Mouse (Mus musculus): ENCODE measurements around the gene Tbl3. TPM values are rescaled to one million over a fixed set of nuclear protein-coding genes. Genes with fewer than 3 reads are reported as not detected.
"Not testable (repeated sequence)": the region's sequence is repeated elsewhere in the genome, so short reads cannot be mapped to it uniquely, and the experiment has no call there.

The Tbl3 gene
- polyA plus RNA-seq, 1 experiment: 53.0 TPM

GRCm38 (mm10) chr17:24729067-24729466 lies 21.6 kb upstream of the Tbl3 start:
- H3K4me1 ChIP-seq (ENCODE audit: control insufficient read depth, insufficient read depth, low read length): no peaks in the 10 kb centered on the region
- TF ChIP-seq CTCF (IDR thresholded peaks at IDR 0.05; ENCODE audit: extremely low read depth, insufficient read depth, low read length) (no peak), POLR2A (IDR thresholded peaks at IDR 0.05; ENCODE audit: extremely low read depth, insufficient read depth, low read length) (no peak)
- no peak overlapping the region for H3K27ac ChIP-seq (ENCODE audit: insufficient read depth, low read length)
- no peak overlapping the region for H3K4me3 ChIP-seq (ENCODE audit: insufficient read depth, low read length)

- TF ChIP-seq CTCF (IDR thresholded peaks at IDR 0.05; ENCODE audit: extremely low read depth, insufficient read depth, low read length) (no peak), POLR2A (IDR thresholded peaks at IDR 0.05; ENCODE audit: extremely low read depth, insufficient read depth, low read length) (no peak)
- peaks cover 2% of the 10 kb centered on the region; the same call in 1 of the 2 replicates for H3K4me1 ChIP-seq (ENCODE audit: control insufficient read depth, insufficient read depth, low read length)
- H3K4me3 ChIP-seq (ENCODE audit: insufficient read depth, low read length): no peak overlapping the region
- H3K27ac ChIP-seq (ENCODE audit: insufficient read depth, low read length): no peak overlapping the region
Observed at GRCm38 (mm10) chr17:24728184-24728583, 20.7 kb upstream of the Tbl3 start.

GRCm38 (mm10) chr17:24727618-24728017 lies 20.2 kb upstream of the Tbl3 start, which contains the start of gene Rpl3l:
Gene Rpl3l (plus strand): TSS chr17:24727820.
- Histone ChIP-seq H3K27ac (ENCODE audit: insufficient read depth, low read length) (no peak within 1 kb of the TSS), H3K4me3 (ENCODE audit: insufficient read depth, low read length) (no peak within 1 kb of the TSS), H3K4me1 (ENCODE audit: control insufficient read depth, insufficient read depth, low read length) (peaks cover 3% of the 10 kb centered on the region; the same call in 1 of the 2 replicates)
- TF ChIP-seq POLR2A (IDR thresholded peaks at IDR 0.05; ENCODE audit: extremely low read depth, insufficient read depth, low read length) (no peak), CTCF (IDR thresholded peaks at IDR 0.05; ENCODE audit: extremely low read depth, insufficient read depth, low read length) (no peak)

- peaks cover 5% of the 10 kb centered on the region; the same call in 1 of the 2 replicates for H3K4me1 ChIP-seq (ENCODE audit: control insufficient read depth, insufficient read depth, low read length)
- H3K27ac ChIP-seq (ENCODE audit: insufficient read depth, low read length): no peak overlapping the region
- TF ChIP-seq POLR2A (IDR thresholded peaks at IDR 0.05; ENCODE audit: extremely low read depth, insufficient read depth, low read length): no peak
- TF ChIP-seq CTCF (IDR thresholded peaks at IDR 0.05; ENCODE audit: extremely low read depth, insufficient read depth, low read length): no peak
- no peak overlapping the region for H3K4me3 ChIP-seq (ENCODE audit: insufficient read depth, low read length)
Observed at GRCm38 (mm10) chr17:24725637-24726390, 18.4 kb upstream of the Tbl3 start.

- Histone ChIP-seq H3K4me3 (ENCODE audit: insufficient read depth, low read length) (peak within 1 kb of the TSS; percentile 68), H3K27ac (ENCODE audit: insufficient read depth, low read length) (peak within 1 kb of the TSS; percentile 48; the same call in 1 of the 2 replicates), H3K4me1 (ENCODE audit: control insufficient read depth, insufficient read depth, low read length) (peaks cover 5% of the 10 kb centered on the region; the same call in 1 of the 2 replicates)
- peak; percentile 95 for TF ChIP-seq POLR2A (IDR thresholded peaks at IDR 0.05; ENCODE audit: extremely low read depth, insufficient read depth, low read length)
- peak; percentile 95 for TF ChIP-seq CTCF (IDR thresholded peaks at IDR 0.05; ENCODE audit: extremely low read depth, insufficient read depth, low read length)
Observed at GRCm38 (mm10) chr17:24724184-24724583, 16.7 kb upstream of the Tbl3 start, which contains the start of gene Ndufb10. Gene Ndufb10 (minus strand): TSS chr17:24724478.

- H3K27ac ChIP-seq (ENCODE audit: insufficient read depth, low read length): peak overlapping the region; percentile 48; the same call in 1 of the 2 replicates
- peak overlapping the region; percentile 68 for H3K4me3 ChIP-seq (ENCODE audit: insufficient read depth, low read length)
- H3K4me1 ChIP-seq (ENCODE audit: control insufficient read depth, insufficient read depth, low read length): peaks cover 5% of the 10 kb centered on the region; the same call in 1 of the 2 replicates
- TF ChIP-seq POLR2A (IDR thresholded peaks at IDR 0.05; ENCODE audit: extremely low read depth, insufficient read depth, low read length) (no peak), CTCF (IDR thresholded peaks at IDR 0.05; ENCODE audit: extremely low read depth, insufficient read depth, low read length) (no peak)
Observed at GRCm38 (mm10) chr17:24723881-24724180, 16.4 kb upstream of the Tbl3 start.

- Histone ChIP-seq H3K4me1 (ENCODE audit: control insufficient read depth, insufficient read depth, low read length) (peaks cover 5% of the 10 kb centered on the region; the same call in 1 of the 2 replicates), H3K4me3 (ENCODE audit: insufficient read depth, low read length) (peak overlapping the region; percentile 68), H3K27ac (ENCODE audit: insufficient read depth, low read length) (no peak overlapping the region)
- TF ChIP-seq POLR2A (IDR thresholded peaks at IDR 0.05; ENCODE audit: extremely low read depth, insufficient read depth, low read length) (no peak), CTCF (IDR thresholded peaks at IDR 0.05; ENCODE audit: extremely low read depth, insufficient read depth, low read length) (no peak)
Observed at GRCm38 (mm10) chr17:24723122-24723880, 15.8 kb upstream of the Tbl3 start.

GRCm38 (mm10) chr17:24722220-24722924 lies 14.9 kb upstream of the Tbl3 start:
- Histone ChIP-seq H3K27ac (ENCODE audit: insufficient read depth, low read length) (no peak overlapping the region), H3K4me1 (ENCODE audit: control insufficient read depth, insufficient read depth, low read length) (peaks cover 5% of the 10 kb centered on the region; the same call in 1 of the 2 replicates), H3K4me3 (ENCODE audit: insufficient read depth, low read length) (no peak overlapping the region)
- no peak for TF ChIP-seq CTCF (IDR thresholded peaks at IDR 0.05; ENCODE audit: extremely low read depth, insufficient read depth, low read length)
- TF ChIP-seq POLR2A (IDR thresholded peaks at IDR 0.05; ENCODE audit: extremely low read depth, insufficient read depth, low read length): 0 out of 2 replicates have a peak, but pooled peaks have one; percentile 1

GRCm38 (mm10) chr17:24721383-24721955 lies 14.0 kb upstream of the Tbl3 start:
- 0 out of 2 replicates have a peak overlapping the region, but pooled peaks have one; percentile 51 for H3K4me3 ChIP-seq (ENCODE audit: insufficient read depth, low read length)
- not testable (repeated sequence) for H3K27ac ChIP-seq (ENCODE audit: insufficient read depth, low read length); H3K4me1 ChIP-seq (ENCODE audit: control insufficient read depth, insufficient read depth, low read length)
- TF ChIP-seq POLR2A (IDR thresholded peaks at IDR 0.05; ENCODE audit: extremely low read depth, insufficient read depth, low read length): 0 out of 2 replicates have a peak, but pooled peaks have one; percentile 31

- not testable (repeated sequence) for H3K27ac ChIP-seq (ENCODE audit: insufficient read depth, low read length); H3K4me1 ChIP-seq (ENCODE audit: control insufficient read depth, insufficient read depth, low read length)
- peak overlapping the region; percentile 51 for H3K4me3 ChIP-seq (ENCODE audit: insufficient read depth, low read length)
Observed at GRCm38 (mm10) chr17:24720616-24721015, 13.2 kb upstream of the Tbl3 start.
